Mouse (Mus musculus) erythroblast, embryonic 14.5 days (primary cell): Measurements from ENCODE around the gene Gm14226.

Experiments used
- GATA1 ChIP-seq: IDR thresholded peaks from 2 replicates; pipeline ENCODE4 v1.6.1; 2012; ENCODE audit warnings: low read length, inconsistent platforms, mixed read lengths
- TAL1 ChIP-seq: IDR thresholded peaks from 3 replicates; pipeline ENCODE4 v1.6.1; 2012; ENCODE audit warnings: low read length, inconsistent platforms, mixed read lengths

GRCm38 (mm10) chr2:155057361-155057760 is 39.3 kb downstream of the Gm14226 start:
- no peak for TF ChIP-seq TAL1
- TF ChIP-seq GATA1, result no peak
